Mouse (Mus musculus) erythroblast, embryonic 14.5 days (primary cell): ENCODE results near the gene Ppfia1.

Experiments
- GATA1 ChIP-seq: IDR thresholded peaks from 2 replicates; pipeline ENCODE4 v1.6.1; 2012; ENCODE audit warnings: low read length, inconsistent platforms, mixed read lengths
- TAL1 ChIP-seq: IDR thresholded peaks from 3 replicates; pipeline ENCODE4 v1.6.1; 2012; ENCODE audit warnings: low read length, inconsistent platforms, mixed read lengths

DNA sequence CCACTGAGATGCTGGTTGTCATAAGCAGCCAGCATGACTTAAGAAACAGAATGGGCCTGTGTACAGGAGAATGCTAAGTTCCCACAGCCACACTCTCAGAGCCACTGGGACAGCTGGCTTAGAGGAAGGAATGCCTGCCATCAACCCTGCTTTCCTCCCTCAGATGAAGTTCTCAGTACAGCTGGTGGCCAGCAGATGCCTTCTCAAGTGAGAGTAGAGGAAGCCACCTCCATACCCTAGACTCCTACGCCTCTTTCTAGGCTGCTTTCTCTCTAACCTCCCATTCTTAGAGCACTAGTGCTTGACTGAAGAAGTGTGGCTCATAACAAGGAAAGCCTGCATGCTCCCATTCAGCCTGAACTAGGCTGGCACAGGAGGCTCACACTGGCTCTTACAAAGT lies 74.0 kb downstream of the Ppfia1 start:
- no peak for TF ChIP-seq TAL1
- TF ChIP-seq GATA1 = no peak
